Mouse (Mus musculus): ENCODE measurements at regions not wholly inside any gene's neighbourhood (a gene's known extent, or its start where the extent isn't known, plus 50 kb on each side); places are given as distances from the start of the nearest gene placed in this dataset.

- H3K4me2 ChIP-seq (ENCODE audit: low read depth): no peak overlapping the region
- H3K4me3 ChIP-seq: no peak overlapping the region
- TF ChIP-seq CEBPB (IDR thresholded peaks at IDR 0.05; ENCODE audit: insufficient read depth, poor library complexity, severe bottlenecking): no peak
- no peak for TF ChIP-seq TCF12 (IDR thresholded peaks at IDR 0.05; ENCODE audit: insufficient read depth, poor library complexity, severe bottlenecking)
- no peak for TF ChIP-seq POLR2A (IDR thresholded peaks at IDR 0.05; ENCODE audit: insufficient read length, low read depth)
- no peak for TF ChIP-seq USF1 (IDR thresholded peaks at IDR 0.05; ENCODE audit: low read depth)
- TF ChIP-seq POLR2AphosphoS2 (IDR thresholded peaks at IDR 0.05; ENCODE audit: insufficient read length, low read depth): no peak
- TF ChIP-seq TCF3 (IDR thresholded peaks at IDR 0.05; ENCODE audit: insufficient read length, low read depth): no peak
- no peak for TF ChIP-seq REST (IDR thresholded peaks at IDR 0.05; ENCODE audit: insufficient read depth, insufficient read length)
- no peak for TF ChIP-seq MAX (IDR thresholded peaks at IDR 0.05; ENCODE audit: low read depth)
- no peak for TF ChIP-seq MYOG (IDR thresholded peaks at IDR 0.05; ENCODE audit: control insufficient read depth in 1 of 3, insufficient read depth in 1 of 3, insufficient read length in 2 of 3, low read depth in 2 of 3)
- no peak for TF ChIP-seq SRF (IDR thresholded peaks at IDR 0.05; ENCODE audit: control insufficient read depth, insufficient read length, low read depth)
- no peak for TF ChIP-seq MYOD1 (IDR thresholded peaks at IDR 0.05; ENCODE audit: control insufficient read depth in 1 of 3, insufficient read length in 2 of 3, low read depth in 2 of 3)
- TF ChIP-seq E2F4 (IDR thresholded peaks at IDR 0.05; ENCODE audit: insufficient read depth): no peak
- H3ac ChIP-seq (ENCODE audit: control insufficient read depth, insufficient read length): no peak overlapping the region
- no peaks in the 10 kb centered on the region for H3K27me3 ChIP-seq (ENCODE audit: control insufficient read depth, insufficient read depth, insufficient read length)
- no peaks in the 10 kb centered on the region for H3K36me3 ChIP-seq (ENCODE audit: control insufficient read depth, insufficient read depth)
- no peaks in the 10 kb centered on the region for H3K79me2 ChIP-seq (ENCODE audit: control insufficient read depth, insufficient read depth)
Measured at GRCm38 (mm10) chr6:98689395-98689794, 346.8 kb upstream of the Gm765 start.

DNA sequence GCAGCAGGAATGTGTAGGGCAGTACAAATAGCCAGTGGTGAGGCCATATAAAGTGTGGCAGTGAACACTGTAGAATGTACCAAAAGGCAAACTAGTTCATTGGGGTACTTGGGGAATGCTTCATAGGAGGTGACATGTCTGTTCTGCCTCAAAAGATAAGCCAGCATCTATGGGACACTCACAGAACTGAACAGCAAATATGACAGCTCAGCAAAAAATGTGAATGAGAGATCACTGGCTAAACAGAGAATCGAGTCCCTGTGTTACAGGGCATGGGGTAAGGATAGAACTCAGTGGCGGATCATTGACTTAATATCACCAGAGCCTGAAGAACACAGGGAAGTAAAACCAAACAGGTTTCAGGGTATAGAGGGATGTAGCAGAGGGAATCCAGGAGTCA lies 346.1 kb upstream of the Gm765 start:
- Histone ChIP-seq H3K4me3 (no peak overlapping the region), H3K27me3 (ENCODE audit: control insufficient read depth, insufficient read depth, insufficient read length) (no peaks in the 10 kb centered on the region), H3K79me2 (ENCODE audit: control insufficient read depth, insufficient read depth) (no peaks in the 10 kb centered on the region), H3K36me3 (ENCODE audit: control insufficient read depth, insufficient read depth) (no peaks in the 10 kb centered on the region), H3K4me2 (ENCODE audit: low read depth) (no peak overlapping the region), H3ac (ENCODE audit: control insufficient read depth, insufficient read length) (no peak overlapping the region)
- no peak for TF ChIP-seq MAX (IDR thresholded peaks at IDR 0.05; ENCODE audit: low read depth)
- TF ChIP-seq POLR2A (IDR thresholded peaks at IDR 0.05; ENCODE audit: insufficient read length, low read depth): no peak
- no peak for TF ChIP-seq SRF (IDR thresholded peaks at IDR 0.05; ENCODE audit: control insufficient read depth, insufficient read length, low read depth)
- TF ChIP-seq TCF3 (IDR thresholded peaks at IDR 0.05; ENCODE audit: insufficient read length, low read depth): no peak
- no peak for TF ChIP-seq POLR2AphosphoS2 (IDR thresholded peaks at IDR 0.05; ENCODE audit: insufficient read length, low read depth)
- no peak for TF ChIP-seq E2F4 (IDR thresholded peaks at IDR 0.05; ENCODE audit: insufficient read depth)
- no peak for TF ChIP-seq MYOD1 (IDR thresholded peaks at IDR 0.05; ENCODE audit: control insufficient read depth in 1 of 3, insufficient read length in 2 of 3, low read depth in 2 of 3)
- TF ChIP-seq CEBPB (IDR thresholded peaks at IDR 0.05; ENCODE audit: insufficient read depth, poor library complexity, severe bottlenecking): no peak
- no peak for TF ChIP-seq REST (IDR thresholded peaks at IDR 0.05; ENCODE audit: insufficient read depth, insufficient read length)
- TF ChIP-seq MYOG (IDR thresholded peaks at IDR 0.05; ENCODE audit: control insufficient read depth in 1 of 3, insufficient read depth in 1 of 3, insufficient read length in 2 of 3, low read depth in 2 of 3): no peak
- TF ChIP-seq TCF12 (IDR thresholded peaks at IDR 0.05; ENCODE audit: insufficient read depth, poor library complexity, severe bottlenecking): no peak
- TF ChIP-seq USF1 (IDR thresholded peaks at IDR 0.05; ENCODE audit: low read depth): no peak

DNA sequence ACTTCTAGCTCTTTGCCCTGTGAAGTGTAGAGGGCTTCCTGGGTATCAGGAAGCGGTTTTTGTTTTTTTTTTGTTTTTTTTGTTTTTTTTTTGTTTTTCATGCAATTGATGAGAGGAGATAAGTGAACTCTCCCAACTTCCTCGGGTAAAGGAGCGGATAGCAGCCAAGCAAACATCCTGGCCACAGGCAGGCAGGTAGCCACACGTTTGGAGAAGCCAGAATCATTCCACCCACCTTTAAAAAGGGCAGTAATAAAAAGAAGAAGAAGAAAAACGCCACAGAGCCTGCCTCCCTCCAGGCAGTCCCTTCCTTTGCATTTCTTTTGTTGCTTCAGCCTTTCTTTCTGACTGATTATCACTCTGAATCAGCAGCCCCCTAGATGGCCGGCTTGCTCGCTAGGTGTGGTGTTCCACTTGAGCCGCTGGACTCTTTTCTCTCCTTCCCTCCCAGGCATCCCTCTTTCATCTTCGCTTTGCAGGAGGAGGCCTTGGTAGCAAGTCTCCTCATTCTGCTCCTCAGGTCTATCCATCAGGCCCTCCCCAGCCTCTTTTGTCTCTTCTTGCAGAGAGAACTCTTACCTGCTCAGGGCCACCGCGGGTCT lies 323.9 kb upstream of the Gm765 start:
- no peaks in the 10 kb centered on the region for H3K79me2 ChIP-seq (ENCODE audit: control insufficient read depth, insufficient read depth)
- no peak overlapping the region for H3K4me3 ChIP-seq
- no peaks in the 10 kb centered on the region for H3K27me3 ChIP-seq (ENCODE audit: control insufficient read depth, insufficient read depth, insufficient read length)
- no peak overlapping the region for H3K4me2 ChIP-seq (ENCODE audit: low read depth)
- TF ChIP-seq MYOD1 (IDR thresholded peaks at IDR 0.05; ENCODE audit: control insufficient read depth in 1 of 3, insufficient read length in 2 of 3, low read depth in 2 of 3) (no peak), TCF3 (IDR thresholded peaks at IDR 0.05; ENCODE audit: insufficient read length, low read depth) (no peak), POLR2A (IDR thresholded peaks at IDR 0.05; ENCODE audit: insufficient read length, low read depth) (no peak), CEBPB (IDR thresholded peaks at IDR 0.05; ENCODE audit: insufficient read depth, poor library complexity, severe bottlenecking) (no peak), MYOG (IDR thresholded peaks at IDR 0.05; ENCODE audit: control insufficient read depth in 1 of 3, insufficient read depth in 1 of 3, insufficient read length in 2 of 3, low read depth in 2 of 3) (no peak), REST (IDR thresholded peaks at IDR 0.05; ENCODE audit: insufficient read depth, insufficient read length) (no peak)
- no peaks in the 10 kb centered on the region for H3K36me3 ChIP-seq (ENCODE audit: control insufficient read depth, insufficient read depth)
- no peak overlapping the region for H3ac ChIP-seq (ENCODE audit: control insufficient read depth, insufficient read length)

DNA sequence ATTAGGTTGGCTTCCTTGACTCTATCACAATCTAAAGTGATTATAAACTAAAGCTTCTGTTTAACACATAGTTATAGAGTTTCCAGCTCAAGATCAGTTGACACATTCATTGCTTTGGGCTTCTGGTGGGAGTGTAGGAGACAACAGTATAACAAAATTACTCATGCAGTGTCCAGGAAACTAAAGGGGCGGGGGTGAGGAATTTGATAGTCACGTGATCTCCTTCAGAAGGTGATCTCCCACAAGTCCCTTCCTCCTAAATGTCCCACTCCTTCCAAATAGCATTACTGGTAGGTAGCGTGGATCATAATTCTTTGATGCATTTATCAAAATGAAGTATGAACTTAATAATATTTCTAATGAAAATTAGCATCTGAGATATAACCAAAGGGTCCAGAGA lies 309.3 kb upstream of the Gm765 start:
- Histone ChIP-seq H3K27me3 (ENCODE audit: control insufficient read depth, insufficient read depth, insufficient read length) (no peaks in the 10 kb centered on the region), H3ac (ENCODE audit: control insufficient read depth, insufficient read length) (no peak overlapping the region), H3K79me2 (ENCODE audit: control insufficient read depth, insufficient read depth) (no peaks in the 10 kb centered on the region), H3K4me2 (ENCODE audit: low read depth) (no peak overlapping the region), H3K36me3 (ENCODE audit: control insufficient read depth, insufficient read depth) (no peaks in the 10 kb centered on the region), H3K4me3 (no peak overlapping the region)
- TF ChIP-seq MYOG (IDR thresholded peaks at IDR 0.05; ENCODE audit: control insufficient read depth in 1 of 3, insufficient read depth in 1 of 3, insufficient read length in 2 of 3, low read depth in 2 of 3): no peak

- H3K4me3 ChIP-seq: no peak overlapping the region
- no peak overlapping the region for H3K4me2 ChIP-seq (ENCODE audit: low read depth)
- no peak overlapping the region for H3ac ChIP-seq (ENCODE audit: control insufficient read depth, insufficient read length)
- H3K79me2 ChIP-seq (ENCODE audit: control insufficient read depth, insufficient read depth): no peaks in the 10 kb centered on the region
- no peaks in the 10 kb centered on the region for H3K27me3 ChIP-seq (ENCODE audit: control insufficient read depth, insufficient read depth, insufficient read length)
- no peaks in the 10 kb centered on the region for H3K36me3 ChIP-seq (ENCODE audit: control insufficient read depth, insufficient read depth)
- TF ChIP-seq POLR2AphosphoS2 (IDR thresholded peaks at IDR 0.05; ENCODE audit: insufficient read length, low read depth) (no peak), MYOG (IDR thresholded peaks at IDR 0.05; ENCODE audit: control insufficient read depth in 1 of 3, insufficient read depth in 1 of 3, insufficient read length in 2 of 3, low read depth in 2 of 3) (no peak), TCF12 (IDR thresholded peaks at IDR 0.05; ENCODE audit: insufficient read depth, poor library complexity, severe bottlenecking) (no peak), REST (IDR thresholded peaks at IDR 0.05; ENCODE audit: insufficient read depth, insufficient read length) (no peak), TCF3 (IDR thresholded peaks at IDR 0.05; ENCODE audit: insufficient read length, low read depth) (no peak), MAX (IDR thresholded peaks at IDR 0.05; ENCODE audit: low read depth) (no peak), USF1 (IDR thresholded peaks at IDR 0.05; ENCODE audit: low read depth) (no peak), POLR2A (IDR thresholded peaks at IDR 0.05; ENCODE audit: insufficient read length, low read depth) (no peak), CEBPB (IDR thresholded peaks at IDR 0.05; ENCODE audit: insufficient read depth, poor library complexity, severe bottlenecking) (no peak), MYOD1 (IDR thresholded peaks at IDR 0.05; ENCODE audit: control insufficient read depth in 1 of 3, insufficient read length in 2 of 3, low read depth in 2 of 3) (no peak), SRF (IDR thresholded peaks at IDR 0.05; ENCODE audit: control insufficient read depth, insufficient read length, low read depth) (no peak), E2F4 (IDR thresholded peaks at IDR 0.05; ENCODE audit: insufficient read depth) (no peak)
Measured at GRCm38 (mm10) chr6:98651315-98651714, 308.8 kb upstream of the Gm765 start.

Data from myocyte (in vitro differentiated cells).